Mouse (Mus musculus) C2C12 (cell line): ENCODE data around the gene Mpdu1. TPM values are rescaled to one million over a fixed set of nuclear protein-coding genes. Genes with fewer than 3 reads are reported as not detected.
A peak's percentile ranks its signal among the peaks of the same experiment; 100 is the strongest.

Experiments
- H3K27me3 ChIP-seq: one replicate; pipeline ENCODE4 v1.6.1; 2011; ENCODE audit not compliant: control insufficient read depth, insufficient read depth, insufficient read length
- H3K36me3 ChIP-seq: one replicate; pipeline ENCODE4 v1.6.1; 2011; ENCODE audit not compliant: control insufficient read depth, insufficient read depth
- H3K4me3 ChIP-seq: one replicate; pipeline ENCODE4 v1.5.1; 2011; ENCODE audit warnings: mild to moderate bottlenecking, control low read depth; ENCODE audit not compliant: poor library complexity, insufficient read depth, severe bottlenecking
- H3K79me2 ChIP-seq: one replicate; pipeline ENCODE4 v1.6.1; 2011; ENCODE audit not compliant: control insufficient read depth, insufficient read depth
- H3K79me3 ChIP-seq: one replicate; pipeline ENCODE4 v1.6.1; 2011; ENCODE audit warnings: low read depth, control low read depth
- H3ac ChIP-seq: one replicate; pipeline ENCODE3; 2011; ENCODE audit warnings: low read depth; ENCODE audit not compliant: control insufficient read depth, insufficient read length
- CEBPB ChIP-seq: IDR thresholded peaks from one replicate; pipeline ENCODE4 v1.6.1; 2011; ENCODE audit warnings: low read depth, mild to moderate bottlenecking, control low read depth, moderate library complexity
- CTCF ChIP-seq: IDR thresholded peaks from one replicate; pipeline ENCODE4 v1.5.1; 2011; ENCODE audit not compliant: control insufficient read depth, insufficient read depth, insufficient read length
- FOSL1 ChIP-seq: IDR thresholded peaks from one replicate; pipeline ENCODE4 v1.8.0; 2011; ENCODE audit warnings: mild to moderate bottlenecking, low read length; ENCODE audit not compliant: poor library complexity, insufficient read depth, severe bottlenecking
- MAX ChIP-seq: IDR thresholded peaks from one replicate; pipeline ENCODE4 v1.6.1; 2011; ENCODE audit warnings: mild to moderate bottlenecking, control low read depth
- MYOD1 ChIP-seq: IDR thresholded peaks from one replicate; pipeline ENCODE4 v1.6.1; 2011; ENCODE audit warnings: low read depth; ENCODE audit not compliant: control insufficient read depth, insufficient read length
- MYOG ChIP-seq: IDR thresholded peaks from one replicate; pipeline ENCODE4 v1.6.1; 2011; ENCODE audit not compliant: control insufficient read depth, insufficient read length; ENCODE audit errors: extremely low read depth
- USF1 ChIP-seq: IDR thresholded peaks from one replicate; pipeline ENCODE4 v1.6.1; 2011; ENCODE audit warnings: low read depth, mild to moderate bottlenecking, control low read depth, moderate library complexity
- polyA plus RNA-seq: library from polyadenylated mRNA; unstranded; fragments of >200 nt; fragmentation: generic; extraction: Trizol; gene quantifications from one replicate; pipeline ENCODE4 v1.2.1, GENCODE M21; 2012; ENCODE audit warnings: missing spikeins

The Mpdu1 gene
- polyA plus RNA-seq, 1 experiment = 95.8 TPM

- Histone ChIP-seq H3K79me2 (peaks cover 69% of the 10 kb centered on the region), H3K4me3 (peak overlapping the region; percentile 100), H3K79me3 (peaks cover 47% of the 10 kb centered on the region), H3K27me3 (no peaks in the 10 kb centered on the region), H3ac (peak overlapping the region; percentile 99), H3K36me3 (peaks cover 77% of the 10 kb centered on the region)
- TF ChIP-seq USF1 (no peak), CTCF (no peak), MYOD1 (no peak), CEBPB (no peak), MYOG (no peak), MAX (no peak), FOSL1 (no peak)
Observed at GRCm38 (mm10) chr11:69671726-69672124, 9.3 kb upstream of the Mpdu1 start.

- Histone ChIP-seq H3K4me3 (peak overlapping the region; percentile 100), H3K79me3 (peaks cover 45% of the 10 kb centered on the region), H3K36me3 (peaks cover 77% of the 10 kb centered on the region), H3ac (peak overlapping the region; percentile 99), H3K79me2 (peaks cover 62% of the 10 kb centered on the region), H3K27me3 (no peaks in the 10 kb centered on the region)
- peak; percentile 96 for TF ChIP-seq CEBPB
- TF ChIP-seq MAX = peak; percentile 76
- no peak for TF ChIP-seq MYOD1
- TF ChIP-seq MYOG = no peak
- TF ChIP-seq USF1 = no peak
Observed at GRCm38 (mm10) chr11:69670786-69671725, 8.6 kb upstream of the Mpdu1 start.

GRCm38 (mm10) chr11:69666665-69667005 is 4.2 kb upstream of the Mpdu1 start:
- peaks cover 62% of the 10 kb centered on the region for H3K36me3 ChIP-seq
- TF ChIP-seq CEBPB (no peak), USF1 (no peak), FOSL1 (no peak), MYOD1 (no peak), MAX (no peak), MYOG (no peak), CTCF (no peak)
- H3K27me3 ChIP-seq = no peaks in the 10 kb centered on the region
- H3K79me3 ChIP-seq = peaks cover 40% of the 10 kb centered on the region
- H3K4me3 ChIP-seq = no peak overlapping the region
- no peak overlapping the region for H3ac ChIP-seq
- H3K79me2 ChIP-seq = peaks cover 47% of the 10 kb centered on the region

- Histone ChIP-seq H3K27me3 (no peaks in the 10 kb centered on the region), H3K79me2 (peaks cover 47% of the 10 kb centered on the region), H3K4me3 (no peak within 1 kb of the TSS), H3ac (no peak within 1 kb of the TSS), H3K36me3 (peaks cover 62% of the 10 kb centered on the region), H3K79me3 (peaks cover 41% of the 10 kb centered on the region)
- TF ChIP-seq MAX = peak; percentile 12
- no peak for TF ChIP-seq MYOD1
Observed at GRCm38 (mm10) chr11:69665961-69666664, 3.7 kb upstream of the Mpdu1 start, which contains the start of gene Cd68. Gene Cd68 (minus strand): TSS chr11:69666153.

GRCm38 (mm10) chr11:69665457-69665960 is 3.1 kb upstream of the Mpdu1 start:
- Histone ChIP-seq H3ac (no peak overlapping the region), H3K4me3 (no peak overlapping the region), H3K36me3 (peaks cover 56% of the 10 kb centered on the region), H3K27me3 (no peaks in the 10 kb centered on the region), H3K79me3 (peaks cover 40% of the 10 kb centered on the region), H3K79me2 (peaks cover 47% of the 10 kb centered on the region)
- no peak for TF ChIP-seq MYOG
- TF ChIP-seq CTCF = no peak
- TF ChIP-seq USF1 = no peak
- no peak for TF ChIP-seq CEBPB
- TF ChIP-seq FOSL1 = no peak
- no peak for TF ChIP-seq MAX
- no peak for TF ChIP-seq MYOD1

- peaks cover 56% of the 10 kb centered on the region for H3K36me3 ChIP-seq
- peaks cover 47% of the 10 kb centered on the region for H3K79me2 ChIP-seq
- no peak for TF ChIP-seq FOSL1
- TF ChIP-seq MAX = no peak
- no peak for TF ChIP-seq MYOD1
- TF ChIP-seq MYOG = no peak
- no peak for TF ChIP-seq CTCF
- no peak for TF ChIP-seq CEBPB
- no peak for TF ChIP-seq USF1
- H3K4me3 ChIP-seq = no peak overlapping the region
- H3K27me3 ChIP-seq = no peaks in the 10 kb centered on the region
- peaks cover 36% of the 10 kb centered on the region for H3K79me3 ChIP-seq
- H3ac ChIP-seq = no peak overlapping the region
Observed at GRCm38 (mm10) chr11:69664841-69665240, 2.4 kb upstream of the Mpdu1 start.
